Comparison of ENCODE assay signal across 8 mouse cellular contexts in the genomic region with DNA sequence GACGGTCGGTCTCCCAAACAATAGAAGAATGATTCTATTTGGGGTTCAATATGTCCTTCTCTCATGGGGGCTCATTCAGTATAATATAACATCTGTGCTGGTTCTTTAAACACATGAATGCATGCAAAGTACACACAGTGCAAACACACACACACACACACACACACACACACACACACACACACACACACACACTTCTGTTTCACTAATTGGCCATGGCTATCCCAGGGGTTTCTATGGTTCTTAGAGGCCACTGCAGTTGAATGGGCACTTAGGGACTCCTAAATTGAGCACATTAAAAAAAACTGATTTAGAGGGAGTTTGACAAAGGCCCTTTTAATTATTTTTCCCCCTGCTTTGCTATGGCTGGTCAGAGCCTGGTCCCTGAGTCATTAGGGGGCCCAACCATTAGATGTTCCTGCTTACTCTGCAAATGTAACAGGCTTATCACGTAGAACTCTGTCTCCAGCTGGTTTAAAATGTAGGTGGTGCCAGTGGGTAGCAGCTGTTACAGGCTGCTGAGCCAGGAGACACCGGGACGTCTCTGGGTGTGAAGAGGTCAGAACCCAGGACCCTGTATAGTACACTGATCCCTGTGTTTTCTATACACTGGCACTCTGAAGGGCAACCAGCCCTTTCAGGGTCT.
DNase-seq lines count a peak whose midpoint lies in the region; ATAC-seq and TF ChIP-seq lines count a peak whose summit lies in the region.
"Had no signal": no experiment of that assay in that cellular context is flagged by ENCODE, and none has a peak within 500 bp of the region (broad histone marks: within the 10 kb centered on the region; RNA-seq: fewer than 3 reads in every experiment).

No protein-coding gene starts in this region.

- H3K9ac ChIP-seq in lung, embryonic 14.5 days, result no peak overlapping the region; the same call in 1 of the 2 replicates
- H3K9ac ChIP-seq in forebrain, embryonic 14.5 days (ENCODE audit: low read length), result no peak overlapping the region; the same call in 1 of the 2 replicates
- no peak overlapping the region for H3K9ac ChIP-seq in limb, embryonic 12.5 days (replicated peaks)

- 30% methylated on average over 5 of the region's 5 CpGs for WGBS in lung, embryonic 14.5 days
- 59% methylated on average over 5 of the region's 5 CpGs for WGBS in lung, adult 2 months
- WGBS in forebrain, embryonic 14.5 days, result 3% methylated on average over 5 of the region's 5 CpGs
- 26% methylated on average over 5 of the region's 5 CpGs for WGBS in limb, embryonic 12.5 days

- H3K4me1 ChIP-seq in lung, embryonic 14.5 days (ENCODE audit: insufficient read depth), result peaks cover 4% of the 10 kb centered on the region; the same call in 1 of the 2 replicates
- H3K4me1 ChIP-seq in lung, adult 2 months (ENCODE audit: control insufficient read depth, insufficient read depth, low read length), result no peaks in the 10 kb centered on the region
- peaks cover 30% of the 10 kb centered on the region for H3K4me1 ChIP-seq in forebrain, embryonic 14.5 days (ENCODE audit: control insufficient read depth, insufficient read depth, low read length)
- H3K4me1 ChIP-seq in limb, embryonic 12.5 days (replicated peaks), result peaks cover 35% of the 10 kb centered on the region

- TF ChIP-seq POLR2A in lung, adult 2 months (IDR thresholded peaks at IDR 0.05; ENCODE audit: borderline replicate concordance, extremely low read depth, low read depth, low read length), result no peak

- H3K4me2 ChIP-seq in lung, embryonic 14.5 days, result no peak overlapping the region
- peak overlapping the region; percentile 31 for H3K4me2 ChIP-seq in forebrain, embryonic 14.5 days (ENCODE audit: low read length)
- peak overlapping the region; percentile 9; the same call in 1 of the 2 replicates for H3K4me2 ChIP-seq in limb, embryonic 12.5 days

- peak; percentile 19 for DNase-seq in lung, embryonic 14.5 days
- DNase-seq in lung, adult 2 months, result no peak
- peak; percentile 82 for DNase-seq in forebrain, embryonic 14.5 days (ENCODE audit: low spot score)
- DNase-seq in retina, embryonic 14.5 days (ENCODE audit: low spot score), result peak; percentile 74
- DNase-seq in frontal cortex, adult 2 months (ENCODE audit: extremely low spot score in 1 of 2, low spot score in 1 of 2), result no peak
- DNase-seq in urinary bladder, adult 18-20 months (ENCODE audit: low spot score in 2 of 2), result no peak
- DNase-seq: kidney, postnatal 36 days had no signal

- no peak overlapping the region for H3K4me3 ChIP-seq in lung, embryonic 14.5 days (ENCODE audit: low read depth, low read length)
- H3K4me3 ChIP-seq in lung, adult 2 months (replicated peaks; ENCODE audit: extremely low read depth, low read depth, low read length), result no peak overlapping the region
- H3K4me3 ChIP-seq in forebrain, embryonic 14.5 days (ENCODE audit: low read depth, low read length), result no peak overlapping the region
- no peak overlapping the region for H3K4me3 ChIP-seq in limb, embryonic 12.5 days (replicated peaks)

- no peaks in the 10 kb centered on the region for H3K27me3 ChIP-seq in lung, embryonic 14.5 days (ENCODE audit: insufficient read depth, low read length)
- H3K27me3 ChIP-seq in forebrain, embryonic 14.5 days (replicated peaks; ENCODE audit: control insufficient read depth, insufficient read depth, low read length), result no peaks in the 10 kb centered on the region
- H3K27me3 ChIP-seq in limb, embryonic 12.5 days, result no peaks in the 10 kb centered on the region

- no peak for TF ChIP-seq CTCF in lung, embryonic 14.5 days (IDR thresholded peaks at IDR 0.05; ENCODE audit: low read depth)
- no peak for TF ChIP-seq CTCF in lung, adult 2 months (IDR thresholded peaks at IDR 0.05; ENCODE audit: insufficient read depth, low read length)

- H3K36me3 ChIP-seq in lung, embryonic 14.5 days (ENCODE audit: insufficient read depth), result no peaks in the 10 kb centered on the region
- H3K36me3 ChIP-seq in forebrain, embryonic 14.5 days (ENCODE audit: control insufficient read depth, insufficient read depth, low read length), result no peaks in the 10 kb centered on the region
- H3K36me3 ChIP-seq in limb, embryonic 12.5 days, result no peaks in the 10 kb centered on the region

- ATAC-seq in lung, embryonic 14.5 days (ENCODE audit: insufficient read depth), result peak; percentile 21; the same call in 1 of the 2 replicates
- peak; percentile 84 for ATAC-seq in forebrain, embryonic 14.5 days
- ATAC-seq in limb, embryonic 12.5 days (ENCODE audit: insufficient number of reproducible peaks, insufficient read depth, low FRiP score, low TSS enrichment, low read depth), result peak; percentile 84

- H3K27ac ChIP-seq in lung, embryonic 14.5 days (ENCODE audit: low read depth), result no peak overlapping the region
- H3K27ac ChIP-seq in forebrain, embryonic 14.5 days (ENCODE audit: low read depth, low read length), result peak overlapping the region; percentile 90
- peak overlapping the region; percentile 81 for H3K27ac ChIP-seq in limb, embryonic 12.5 days

- H3K9me3 ChIP-seq in lung, embryonic 14.5 days (ENCODE audit: low read depth, low read length), result no peaks in the 10 kb centered on the region
- H3K9me3 ChIP-seq in forebrain, embryonic 14.5 days (replicated peaks; ENCODE audit: control insufficient read depth, low read length), result no peaks in the 10 kb centered on the region
- H3K9me3 ChIP-seq in limb, embryonic 12.5 days, result no peaks in the 10 kb centered on the region

Comparison
In these comparisons a context has a peak if more than half of its experiments do, and no peak if none do; other contexts are left out.
1. DNase-seq: peak in lung, embryonic 14.5 days (single experiment), forebrain, embryonic 14.5 days (single experiment) and retina, embryonic 14.5 days (single experiment); none in lung, adult 2 months (single experiment), frontal cortex, adult 2 months (0 of 2) and urinary bladder, adult 18-20 months (0 of 2).
2. ATAC-seq: peak in every context shown above with its lines; median percentile 84 in forebrain, embryonic 14.5 days; 84 in limb, embryonic 12.5 days; 21 in lung, embryonic 14.5 days.